Mouse (Mus musculus) olfactory bulb, adult 2 months (tissue): Measurements from ENCODE around the gene Fhit. TPM values are rescaled to one million over a fixed set of nuclear protein-coding genes. Genes with fewer than 3 reads are reported as not detected.

Experiments
- H3K27ac ChIP-seq: fragments of 200-500 bp; 2 replicates; pipeline ENCODE4 v1.5.1; 2012; ENCODE audit warnings: low read depth, low read length; ENCODE audit not compliant: insufficient read depth
- H3K4me1 ChIP-seq: fragments of 200-500 bp; 2 replicates; pipeline ENCODE4 v1.6.1; 2012; ENCODE audit warnings: low read length; ENCODE audit not compliant: control insufficient read depth, insufficient read depth
- H3K4me3 ChIP-seq: fragments of 200-500 bp; 2 replicates; pipeline ENCODE4 v1.5.1; 2012; ENCODE audit warnings: mild to moderate bottlenecking, low read depth, low read length, moderate library complexity; ENCODE audit not compliant: insufficient read depth
- CTCF ChIP-seq: fragments of 200-500 bp; IDR thresholded peaks from 2 replicates; pipeline ENCODE4 v1.5.1; 2012; ENCODE audit warnings: low read depth, mild to moderate bottlenecking, low read length, moderate library complexity; ENCODE audit not compliant: insufficient read depth
- POLR2A ChIP-seq: fragments of 200-500 bp; IDR thresholded peaks from 2 replicates; pipeline ENCODE4 v1.6.1; 2012; ENCODE audit warnings: mild to moderate bottlenecking, low read depth, low read length, moderate library complexity; ENCODE audit not compliant: insufficient read depth
- WGBS: fragments of 180-500 bp; shearing (Covaris S2); methylation state at CpG from one replicate; pipeline ENCODE4 v1.1.7; 2018; 5-methylcytosine and 5-hydroxymethylcytosine counted together
- polyA plus RNA-seq: library from polyadenylated mRNA; stranded (reverse); fragments of >200 nt; gene quantifications from 2 replicates; pipeline ENCODE4 v1.2.4, GENCODE M21; 2012; ENCODE audit warnings: low replicate concordance; ENCODE audit not compliant: missing spikeins, insufficient read depth, insufficient read length

Fhit gene
- polyA plus RNA-seq, 1 experiment, result not detected

GRCm38 (mm10) chr14:10366808-10367207 lies 795.0 kb downstream of the Fhit start:
- TF ChIP-seq CTCF, result no peak
- TF ChIP-seq POLR2A, result no peak
- WGBS, result 97% methylated on average over 4 of the region's 4 CpGs
- Histone ChIP-seq H3K4me3 (no peak overlapping the region), H3K27ac (no peak overlapping the region), H3K4me1 (no peaks in the 10 kb centered on the region)

GRCm38 (mm10) chr14:10364281-10364680 lies 797.6 kb downstream of the Fhit start:
- TF ChIP-seq CTCF (no peak), POLR2A (no peak)
- H3K4me1 ChIP-seq, result no peaks in the 10 kb centered on the region
- H3K4me3 ChIP-seq, result no peak overlapping the region
- 69% methylated on average over 6 of the region's 6 CpGs for WGBS
- no peak overlapping the region for H3K27ac ChIP-seq

- Histone ChIP-seq H3K4me3 (no peak overlapping the region), H3K27ac (no peak overlapping the region), H3K4me1 (no peaks in the 10 kb centered on the region)
- WGBS, result 64% methylated on average over 1 of the region's 1 CpGs
- TF ChIP-seq CTCF (no peak), POLR2A (no peak)
These were observed 798.5 kb downstream of the Fhit start for GRCm38 (mm10) chr14:10363306-10363705.

- Histone ChIP-seq H3K4me3 (no peak overlapping the region), H3K27ac (no peak overlapping the region), H3K4me1 (no peaks in the 10 kb centered on the region)
- no peak for TF ChIP-seq CTCF
- no peak for TF ChIP-seq POLR2A
These were observed 815.9 kb downstream of the Fhit start for GRCm38 (mm10) chr14:10345905-10346304.

- WGBS, result 97% methylated on average over 1 of the region's 1 CpGs
- Histone ChIP-seq H3K27ac (no peak overlapping the region), H3K4me3 (no peak overlapping the region), H3K4me1 (no peaks in the 10 kb centered on the region)
- TF ChIP-seq POLR2A (no peak), CTCF (no peak)
These were observed 817.8 kb downstream of the Fhit start for GRCm38 (mm10) chr14:10344064-10344463.

GRCm38 (mm10) chr14:10316764-10317163 lies 845.1 kb downstream of the Fhit start:
- WGBS, result 91% methylated on average over 3 of the region's 3 CpGs
- TF ChIP-seq POLR2A (no peak), CTCF (no peak)
- Histone ChIP-seq H3K4me1 (no peaks in the 10 kb centered on the region), H3K27ac (no peak overlapping the region), H3K4me3 (no peak overlapping the region)

- H3K27ac ChIP-seq, result no peak overlapping the region
- no peak overlapping the region for H3K4me3 ChIP-seq
- 82% methylated on average over 1 of the region's 1 CpGs for WGBS
- H3K4me1 ChIP-seq, result no peaks in the 10 kb centered on the region
- no peak for TF ChIP-seq POLR2A
- TF ChIP-seq CTCF, result no peak
These were observed 849.6 kb downstream of the Fhit start for GRCm38 (mm10) chr14:10312190-10312589.

- Histone ChIP-seq H3K4me3 (no peak overlapping the region), H3K27ac (no peak overlapping the region), H3K4me1 (no peaks in the 10 kb centered on the region)
- TF ChIP-seq CTCF (no peak), POLR2A (no peak)
These were observed 856.5 kb downstream of the Fhit start for GRCm38 (mm10) chr14:10305286-10305685.

- WGBS, result 78% methylated on average over 1 of the region's 1 CpGs
- Histone ChIP-seq H3K4me1 (no peaks in the 10 kb centered on the region), H3K27ac (no peak overlapping the region), H3K4me3 (no peak overlapping the region)
- no peak for TF ChIP-seq POLR2A
- TF ChIP-seq CTCF, result no peak
These were observed 860.3 kb downstream of the Fhit start for GRCm38 (mm10) chr14:10301497-10301896.

GRCm38 (mm10) chr14:10300914-10301313 lies 860.9 kb downstream of the Fhit start:
- H3K4me3 ChIP-seq, result no peak overlapping the region
- no peak for TF ChIP-seq POLR2A
- no peak for TF ChIP-seq CTCF
- H3K27ac ChIP-seq, result no peak overlapping the region
- H3K4me1 ChIP-seq, result no peaks in the 10 kb centered on the region
- WGBS, result 95% methylated on average over 3 of the region's 3 CpGs
